Mouse (Mus musculus): ENCODE measurements at regions not wholly inside any gene's neighbourhood (a gene's known extent, or its start where the extent isn't known, plus 50 kb on each side); places are given as distances from the start of the nearest gene placed in this dataset.

DNA sequence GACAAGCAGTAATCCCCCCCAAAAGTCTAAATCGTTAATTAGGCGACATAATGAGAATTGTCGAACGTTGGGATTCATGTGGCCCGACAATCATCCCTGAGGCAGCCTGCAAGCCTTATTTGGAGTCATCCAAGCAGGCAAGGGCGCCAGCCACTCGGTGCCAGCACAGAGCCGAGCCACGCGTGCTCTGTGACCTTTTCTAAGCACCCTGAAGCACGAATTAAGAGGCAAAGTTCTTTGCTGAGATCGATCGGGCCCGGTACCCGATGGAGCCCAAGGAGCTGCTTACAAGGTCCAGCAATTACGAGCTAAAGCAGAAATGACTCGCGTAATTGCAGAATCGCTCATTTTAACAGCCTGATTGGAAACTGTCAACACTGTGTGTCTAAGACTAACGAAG lies 61.9 kb upstream of the Ppp2r5c start:
- intact Hi-C loops (cut with DNase I): no loop called here
- DNase-seq (ENCODE audit: low spot score in 2 of 2): no peak

DNA sequence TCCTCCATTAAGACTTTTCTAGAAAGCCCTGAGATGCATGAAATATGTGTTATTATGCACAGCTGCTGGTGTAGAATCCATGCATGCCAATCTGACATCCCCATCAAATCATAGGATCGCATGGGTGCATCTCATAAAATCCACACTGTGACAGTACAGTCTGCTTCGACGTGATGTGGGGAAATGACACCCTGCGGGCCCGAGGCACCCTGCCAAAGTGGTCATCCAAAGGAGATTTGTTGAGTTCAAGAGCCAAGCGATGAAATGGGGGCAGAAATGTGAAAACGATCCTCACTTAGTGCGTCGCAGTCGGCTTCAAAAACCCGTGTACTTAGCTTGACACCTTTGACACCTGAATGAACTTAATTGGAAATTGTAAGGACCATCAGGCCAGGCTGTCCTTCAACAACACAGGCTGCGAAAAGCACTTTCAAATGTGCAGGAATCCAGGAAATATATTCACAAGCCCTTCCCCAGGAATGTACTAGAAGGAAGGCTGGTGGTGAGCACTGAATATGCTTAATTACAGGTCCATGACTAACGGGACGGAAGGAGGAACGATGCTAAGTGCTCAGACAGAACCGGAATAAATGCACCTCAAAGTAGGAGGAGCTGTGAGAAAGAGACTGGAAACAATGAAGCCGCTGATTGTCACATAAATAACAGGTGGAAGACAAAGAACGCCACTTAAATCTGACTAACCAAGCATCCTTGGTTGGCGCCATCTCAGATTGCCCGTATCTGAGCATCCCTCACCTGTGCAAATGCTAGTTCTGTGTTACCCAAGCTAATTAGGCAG lies 60.9 kb upstream of the Ppp2r5c start:
- intact Hi-C loops (cut with DNase I): no loop called here
- DNase-seq (ENCODE audit: low spot score in 2 of 2): no peak

DNA sequence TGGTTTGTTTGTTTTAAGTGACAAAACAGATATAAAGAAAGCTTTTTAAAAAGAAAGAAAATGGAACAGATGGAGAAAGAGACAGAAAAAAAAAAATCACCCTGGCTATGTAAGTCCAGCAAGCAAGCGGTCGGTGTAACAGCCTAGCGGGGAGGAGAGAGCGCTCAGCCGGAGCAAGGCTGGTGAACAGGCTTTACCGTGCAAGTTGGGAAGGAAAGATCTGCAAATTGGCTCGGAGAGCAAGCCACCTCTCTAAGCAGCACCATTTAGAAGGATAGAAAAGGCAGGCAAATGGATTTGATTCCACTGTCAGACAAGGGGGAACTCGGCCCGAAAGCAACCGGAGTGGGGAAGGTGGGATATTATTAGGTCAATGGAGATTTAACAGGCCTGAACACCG lies 59.9 kb upstream of the Ppp2r5c start:
- no peak for DNase-seq (ENCODE audit: low spot score in 2 of 2)
- intact Hi-C loops (cut with DNase I): no loop called here

DNA sequence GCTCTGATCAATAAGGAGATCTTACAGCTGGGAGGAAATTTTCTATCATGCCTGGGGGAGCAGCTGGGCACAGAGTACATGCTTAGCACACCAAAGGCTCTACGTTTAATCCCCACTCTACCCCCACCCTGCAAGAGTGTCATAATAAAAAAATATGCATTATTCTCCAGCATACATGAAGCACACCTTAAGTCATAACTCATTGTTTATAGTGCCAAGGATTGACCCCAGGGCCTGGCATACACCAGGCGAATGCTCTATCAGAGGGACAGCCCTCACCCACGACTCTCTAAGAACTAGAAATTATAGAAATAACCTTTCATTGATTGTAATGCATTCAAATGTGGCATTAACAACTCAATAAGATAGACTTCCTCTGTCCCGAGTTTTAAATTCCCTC lies 59.4 kb upstream of the Ppp2r5c start:
- no peak for DNase-seq (ENCODE audit: low spot score in 2 of 2)
- intact Hi-C loops (cut with DNase I): no loop called here

DNA sequence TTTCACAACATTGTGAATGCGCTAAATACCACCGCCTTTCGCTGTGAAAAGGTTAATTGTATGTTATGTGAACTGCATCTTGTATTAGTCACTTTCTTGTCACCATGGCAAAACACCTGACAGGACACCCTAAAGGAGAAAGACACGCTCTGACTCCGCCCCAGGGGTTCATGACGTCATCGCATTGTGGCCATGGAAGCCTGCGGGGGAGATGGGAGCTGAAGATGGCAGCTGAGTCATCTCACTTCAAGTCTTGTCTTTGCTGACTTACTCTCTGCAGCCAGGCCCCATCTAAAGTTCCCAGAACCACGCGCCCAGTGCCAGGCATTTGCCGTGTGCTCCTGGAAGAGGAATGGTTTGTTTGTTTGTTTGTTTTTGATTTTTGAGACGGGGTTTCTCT lies 57.5 kb upstream of the Ppp2r5c start:
- intact Hi-C loops (cut with DNase I): no loop called here
- no peak for DNase-seq (ENCODE audit: low spot score in 2 of 2)

DNA sequence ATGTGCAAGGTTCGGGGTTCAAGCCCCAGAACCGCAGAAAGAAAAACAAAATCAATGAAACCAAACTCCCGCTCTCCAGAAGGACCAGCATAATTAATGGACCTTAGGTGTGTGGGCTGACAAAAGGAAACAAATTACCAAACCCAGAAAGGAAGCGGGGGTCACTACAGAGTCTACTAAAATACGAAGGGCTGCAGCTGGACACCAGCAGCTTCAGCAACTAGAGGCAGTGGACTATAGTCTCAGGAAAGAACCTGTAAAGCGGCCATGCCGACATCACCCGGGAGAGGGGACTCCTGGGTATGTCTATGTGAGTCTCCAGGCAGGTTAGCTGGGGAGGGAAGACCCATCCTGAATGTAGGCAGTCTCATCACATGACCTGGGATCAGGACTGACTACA lies 55.5 kb upstream of the Ppp2r5c start:
- intact Hi-C loops (cut with DNase I): no loop called here
- no peak for DNase-seq (ENCODE audit: low spot score in 2 of 2)

DNA sequence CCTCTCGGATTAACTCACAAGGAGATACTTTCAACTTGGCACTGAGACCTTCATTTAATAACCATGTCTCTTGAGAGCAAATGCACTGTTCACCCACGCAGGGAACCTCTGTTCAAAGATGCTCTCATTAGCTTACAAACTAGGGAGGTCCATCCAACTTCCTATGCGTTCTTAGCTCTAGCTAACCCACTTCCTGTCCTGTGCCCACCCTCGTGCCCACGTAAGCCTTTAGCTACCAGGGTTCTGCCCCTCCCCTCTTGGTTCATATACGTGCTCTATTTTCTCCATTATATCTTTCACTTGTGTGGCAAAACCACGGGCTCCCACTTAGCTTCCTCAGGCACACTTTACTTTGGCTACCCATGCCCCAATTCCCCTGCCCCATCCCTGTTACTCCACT lies 53.4 kb upstream of the Ppp2r5c start:
- intact Hi-C loops (cut with DNase I): no loop called here

More for the DNA sequence above, 53.4 kb upstream of the Ppp2r5c start:
- no peak for DNase-seq (ENCODE audit: low spot score in 2 of 2)
